Mouse (Mus musculus) right cerebral cortex, adult 18-20 months (tissue): Measurements from ENCODE around the gene Tmco5b.
A peak's percentile ranks its signal among the peaks of the same experiment; 100 is the strongest.

Experiments
- DNase-seq: peaks from one replicate; pipeline ENCODE4 v3.0.0; 2022; ENCODE audit warnings: mixed read lengths

Gene Tmco5b

DNA sequence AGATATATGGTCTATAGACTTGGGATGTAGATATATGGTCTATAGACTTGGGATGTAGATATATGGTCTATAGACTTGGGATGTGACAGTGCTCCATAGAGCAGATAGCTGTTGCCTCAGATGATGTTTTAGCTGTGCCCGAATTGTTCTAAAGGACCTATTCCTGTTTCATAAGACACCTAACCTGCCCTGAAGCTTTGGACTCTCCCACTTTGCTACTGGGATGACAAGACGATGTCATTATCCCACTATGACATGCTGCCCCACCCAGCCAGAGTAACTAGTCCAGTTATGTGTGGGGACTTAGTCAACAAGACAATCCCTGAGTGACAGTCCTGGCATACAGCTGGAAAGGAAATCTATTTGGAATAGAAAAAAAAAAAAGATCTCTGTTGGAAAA lies at the start of gene Tmco5b:
Tmco5b (plus strand) TSS at position 301 of the 400 bp plus-strand sequence.
- DNase-seq = no peak

DNA sequence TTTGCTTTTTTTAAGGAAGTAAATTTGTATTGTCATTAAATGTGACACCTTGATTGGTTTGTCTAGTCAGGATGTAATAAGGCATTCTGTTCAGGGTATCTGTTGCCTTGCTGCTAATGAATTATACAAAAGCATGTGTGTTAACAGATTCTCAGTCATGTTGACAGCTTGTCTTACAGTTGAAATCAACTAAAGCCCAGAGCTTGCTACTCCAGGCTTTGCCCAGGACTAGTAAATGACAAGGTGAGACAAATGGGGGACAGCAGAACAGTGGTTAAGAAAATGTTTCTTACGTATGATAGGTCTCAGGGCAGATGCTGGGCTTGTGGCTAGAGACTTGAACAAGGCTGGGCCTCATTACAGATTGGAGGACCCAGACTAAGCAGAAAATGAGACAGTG lies 48.5 kb upstream of the Tmco5b start:
- no peak for DNase-seq

DNA sequence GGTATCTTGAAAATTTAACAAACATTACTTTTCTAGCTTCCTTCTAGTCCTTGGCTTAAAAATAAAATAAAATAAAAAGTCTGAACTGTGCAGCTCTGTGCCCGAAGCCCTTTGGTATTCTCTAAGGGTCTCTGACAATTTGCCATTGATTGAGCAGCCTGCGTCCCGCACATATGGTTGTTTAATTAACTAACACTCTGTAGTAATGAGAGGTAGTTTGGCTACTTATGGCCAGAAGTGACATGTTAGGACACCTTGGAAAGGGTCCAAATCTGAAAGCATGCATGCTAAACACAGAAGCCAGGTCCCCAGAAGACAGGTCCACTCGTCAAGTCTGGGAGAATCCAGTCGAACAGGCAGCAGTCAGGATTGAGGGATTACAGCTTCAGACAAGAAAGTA lies 46.7 kb upstream of the Tmco5b start:
- no peak for DNase-seq

GRCm38 (mm10) chr2:113302349-113303239 lies 17.1 kb downstream of the Tmco5b start:
- DNase-seq = no peak

DNA sequence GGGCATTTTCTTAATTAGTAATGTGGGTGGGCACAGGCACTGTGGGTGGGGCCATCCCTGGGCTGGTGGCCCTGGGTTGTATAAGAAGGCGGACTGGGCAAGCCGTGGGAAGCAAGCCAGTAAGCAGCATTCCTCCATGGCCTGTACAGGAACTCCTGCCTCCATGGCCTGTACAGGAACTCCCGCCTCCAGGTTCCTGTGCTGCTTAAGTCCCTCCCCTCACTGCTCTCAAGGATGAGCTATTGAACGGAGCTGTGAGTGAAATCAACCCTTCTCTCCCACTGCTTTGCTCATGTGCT lies 17.7 kb downstream of the Tmco5b start:
- no peak for DNase-seq

GRCm38 (mm10) chr2:113305339-113305738 lies 19.8 kb downstream of the Tmco5b start:
- peak; percentile 78 for DNase-seq

- no peak for DNase-seq
Observed at GRCm38 (mm10) chr2:113311211-113311610, 25.7 kb downstream of the Tmco5b start.

GRCm38 (mm10) chr2:113323016-113323415 lies 37.5 kb downstream of the Tmco5b start:
- DNase-seq = no peak

DNA sequence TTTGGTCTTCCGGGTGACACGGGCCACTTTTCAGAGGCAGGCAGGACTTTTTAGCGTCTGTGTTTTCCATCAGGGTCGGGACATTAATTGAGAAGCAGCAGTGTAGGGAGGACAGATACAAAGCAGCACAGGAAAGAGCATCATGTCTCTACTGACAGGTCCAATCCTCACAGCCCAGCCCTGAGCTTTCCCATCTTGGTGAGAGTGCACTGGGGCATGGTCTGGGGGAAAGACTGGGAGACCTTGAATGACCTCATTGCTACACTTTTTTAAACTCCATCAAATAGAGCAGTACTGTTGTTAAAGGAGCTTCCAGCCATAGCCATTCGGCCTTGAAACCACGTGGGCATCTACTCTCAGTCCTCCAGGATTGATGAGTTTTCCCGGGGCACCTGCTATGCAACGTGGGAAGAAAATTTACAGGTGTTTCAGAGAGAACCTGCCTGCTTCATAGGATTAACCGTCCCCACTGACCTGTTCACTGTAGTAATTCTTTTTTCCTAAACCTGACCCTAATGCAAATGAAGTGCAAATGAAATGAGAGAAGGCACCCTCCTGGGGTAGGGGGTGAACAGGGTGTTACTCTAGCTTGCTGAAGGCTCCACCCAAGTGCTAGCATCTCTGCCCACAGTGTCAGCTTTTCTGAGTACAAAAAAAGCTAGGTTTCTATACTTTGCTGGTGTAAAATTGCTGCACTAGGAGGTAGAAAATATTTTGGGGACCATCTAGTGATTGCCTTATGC lies 48.4 kb downstream of the Tmco5b start:
- DNase-seq = no peak

GRCm38 (mm10) chr2:113335561-113336294 lies 50.2 kb downstream of the Tmco5b start:
- DNase-seq = peak; percentile 51

GRCm38 (mm10) chr2:113344536-113344935 lies 59.0 kb downstream of the Tmco5b start:
- no peak for DNase-seq
